Mouse (Mus musculus) lung, postnatal 10 days (tissue): ENCODE data around the gene Gm21117.
"Not testable (repeated sequence)": the region's sequence is repeated elsewhere in the genome, so short reads cannot be mapped to it uniquely, and the experiment has no call there.

Experiments used
- DNase-seq: peaks from one replicate; pipeline ENCODE4 v3.0.0; 2021

Gene Gm21117

DNA sequence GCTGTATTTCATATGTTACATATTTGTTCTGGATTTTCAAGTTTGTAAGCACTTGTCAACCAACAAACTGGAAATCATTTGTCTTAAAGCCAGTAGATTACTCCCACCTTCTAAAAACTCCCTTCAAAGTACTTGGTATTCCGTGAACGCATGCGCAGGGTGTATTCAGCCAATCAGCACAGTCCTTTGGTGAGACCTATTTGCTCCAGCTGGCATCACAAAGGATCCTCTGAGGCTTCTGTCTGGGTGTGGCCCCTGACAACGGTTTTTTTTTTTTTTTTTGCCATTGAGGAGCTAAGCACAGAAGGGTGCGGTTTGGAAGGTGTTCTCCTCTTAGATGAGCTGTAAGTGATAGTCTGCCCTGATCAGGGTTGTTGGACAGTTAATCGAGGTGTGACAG is at the start of gene Gm21117:
Gene Gm21117 (plus strand): TSS at position 301 of the 400 bp plus-strand sequence.
- DNase-seq = not testable (repeated sequence)
